Mouse (Mus musculus) liver, embryonic 14.5 days (tissue): ENCODE measurements around the gene Fam174b.

ENCODE experiments used
- CTCF ChIP-seq: IDR thresholded peaks from 2 replicates; pipeline ENCODE4 v1.5.1; 2016; ENCODE audit warnings: antibody characterized with exemption, low read depth, control low read depth
- EP300 ChIP-seq: IDR thresholded peaks from 2 replicates; pipeline ENCODE4 v1.6.1; 2016; ENCODE audit warnings: antibody characterized with exemption, low read depth

DNA sequence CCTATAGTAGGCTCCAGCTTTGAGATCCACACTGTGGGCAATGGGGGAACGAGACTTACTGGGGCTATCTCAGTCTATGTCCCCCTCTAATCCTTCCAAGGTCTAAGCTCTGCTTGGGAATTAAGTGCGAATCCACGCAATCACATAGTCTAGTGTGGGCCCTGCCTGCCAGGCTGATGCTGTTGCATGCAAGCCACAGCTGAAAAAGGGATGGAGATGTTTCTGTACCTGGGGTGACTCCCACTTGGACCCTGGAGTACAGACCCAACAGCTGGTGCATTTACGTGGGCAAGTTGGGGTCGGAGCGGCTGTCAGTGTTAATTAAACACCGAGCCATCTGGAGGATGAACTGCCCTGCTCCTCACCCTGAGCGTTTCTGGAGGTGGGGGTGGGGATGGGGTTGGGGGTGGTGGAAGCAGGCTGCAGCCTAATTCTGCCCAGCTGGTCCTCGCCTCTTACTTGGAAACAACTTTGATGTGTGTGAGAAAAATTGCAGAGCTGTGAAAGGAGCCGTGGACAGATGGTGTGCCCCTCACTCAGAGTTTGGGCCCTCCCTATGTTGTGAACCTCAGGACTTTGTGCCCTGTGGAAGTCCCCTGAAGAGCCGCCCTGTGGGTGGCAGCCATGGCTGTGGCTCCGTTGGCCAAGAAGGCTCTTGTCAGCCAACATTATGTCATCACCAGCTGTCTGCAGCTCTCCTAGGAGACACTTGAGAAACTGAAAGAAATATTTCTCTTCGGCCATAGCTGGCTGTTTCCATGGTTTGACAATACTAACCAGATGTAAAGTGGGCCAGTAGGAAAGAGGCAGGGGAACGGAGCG is 24.0 kb upstream of the Fam174b start:
- TF ChIP-seq CTCF (no peak), EP300 (no peak)
